Mouse (Mus musculus) spleen, adult 18-20 months (tissue): ENCODE data around the gene Gm17571.

Experiments used
- DNase-seq, 2 experiments: peaks; one replicate each; pipeline ENCODE4 v3.0.0; 2022; ENCODE audit warnings: mixed read lengths in 2 of 2

Gm17571 gene

DNA sequence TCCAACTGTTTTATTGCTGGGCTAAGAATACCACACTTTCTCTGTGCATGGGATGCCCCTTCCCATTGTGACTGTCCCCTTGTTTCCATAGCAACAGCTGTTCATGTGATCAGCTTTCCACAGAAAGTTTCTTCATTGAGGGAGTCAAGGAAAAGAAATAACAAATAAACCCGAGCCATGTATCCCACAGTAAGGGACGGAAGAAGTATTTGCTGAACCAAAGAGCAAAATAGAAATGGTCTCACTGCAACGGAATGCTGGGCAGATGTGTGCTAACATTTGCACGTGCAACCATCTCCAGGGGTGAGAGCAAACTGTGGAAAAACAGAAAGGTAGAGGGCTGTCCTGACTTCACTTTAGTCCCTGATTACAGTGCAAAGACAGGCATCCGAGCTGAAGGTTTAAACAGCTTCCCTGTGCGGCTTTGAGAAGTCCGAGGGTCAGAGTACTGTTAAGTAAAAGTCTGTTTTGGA lies 8.1 kb upstream of the Gm17571 start:
- no peak for DNase-seq

DNA sequence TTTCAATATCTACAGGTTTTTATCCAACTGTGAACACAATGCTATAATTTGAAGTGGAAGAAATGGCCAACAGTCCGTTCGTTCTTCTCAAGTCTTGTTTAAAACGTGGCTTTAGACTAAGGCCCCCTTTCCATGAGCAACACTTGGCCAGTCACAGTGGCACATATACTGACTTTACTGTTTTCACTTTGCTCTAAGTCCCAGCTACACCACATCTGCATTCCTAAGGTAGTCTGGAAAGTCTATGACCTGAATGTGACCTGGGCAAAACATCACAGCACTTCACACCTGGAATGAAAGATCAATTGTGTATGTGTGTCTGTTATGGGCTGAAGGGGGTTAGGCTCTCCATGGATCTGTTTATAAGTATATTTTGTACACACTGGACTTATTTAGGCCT lies 2.2 kb upstream of the Gm17571 start:
- DNase-seq: no peak

DNA sequence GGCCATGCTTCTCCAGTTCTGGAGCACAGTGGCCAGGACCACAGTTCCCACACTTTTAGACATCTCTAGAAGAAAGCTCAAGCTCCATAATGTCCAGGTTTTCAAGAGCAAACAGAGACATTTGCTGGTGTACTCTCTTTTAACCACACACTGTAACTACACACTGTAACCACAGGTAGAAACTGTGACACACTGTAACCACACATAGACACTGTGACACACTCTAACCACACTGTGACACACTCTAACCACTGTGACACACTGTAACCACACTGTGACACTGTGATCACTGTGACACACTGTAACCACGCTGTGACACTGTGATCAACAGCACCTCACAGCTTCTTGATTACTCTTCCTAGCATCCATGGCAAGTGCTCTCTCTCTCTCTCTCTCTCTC lies 317 bp downstream of the Gm17571 start:
- no peak for DNase-seq

DNA sequence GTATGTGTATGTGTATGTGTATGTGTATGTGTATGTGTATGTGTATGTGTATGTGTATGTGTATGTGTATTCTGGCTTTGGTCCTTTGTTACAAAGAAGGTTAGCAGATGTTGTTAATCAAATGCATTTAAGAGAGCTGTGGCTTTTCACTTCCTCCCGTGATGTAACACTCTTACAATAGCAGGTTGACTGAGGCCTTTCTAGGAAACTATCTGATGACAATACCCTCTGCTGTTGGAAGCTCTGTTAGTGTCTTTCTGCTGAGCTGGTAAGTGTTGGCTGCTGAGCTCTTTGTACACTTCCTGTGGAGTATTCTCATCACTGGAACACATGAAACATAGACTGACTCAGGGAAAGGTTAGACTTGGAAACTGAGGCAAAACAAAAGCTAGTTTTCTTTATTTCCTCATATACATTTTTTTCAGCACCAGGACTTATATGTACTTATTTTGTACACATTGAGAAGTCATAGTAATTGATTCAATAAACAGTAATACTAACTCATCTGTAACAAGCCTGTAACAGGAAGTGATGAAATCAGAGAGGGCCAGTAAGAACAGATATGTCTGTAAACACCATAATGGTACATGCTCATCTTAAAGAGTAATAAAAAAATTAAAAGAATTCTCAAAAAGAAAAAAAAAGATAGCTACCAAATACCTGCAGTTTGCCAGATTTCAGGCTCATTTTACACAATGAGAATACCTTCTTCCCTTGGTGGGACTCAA lies 2.9 kb downstream of the Gm17571 start:
- no peak for DNase-seq

DNA sequence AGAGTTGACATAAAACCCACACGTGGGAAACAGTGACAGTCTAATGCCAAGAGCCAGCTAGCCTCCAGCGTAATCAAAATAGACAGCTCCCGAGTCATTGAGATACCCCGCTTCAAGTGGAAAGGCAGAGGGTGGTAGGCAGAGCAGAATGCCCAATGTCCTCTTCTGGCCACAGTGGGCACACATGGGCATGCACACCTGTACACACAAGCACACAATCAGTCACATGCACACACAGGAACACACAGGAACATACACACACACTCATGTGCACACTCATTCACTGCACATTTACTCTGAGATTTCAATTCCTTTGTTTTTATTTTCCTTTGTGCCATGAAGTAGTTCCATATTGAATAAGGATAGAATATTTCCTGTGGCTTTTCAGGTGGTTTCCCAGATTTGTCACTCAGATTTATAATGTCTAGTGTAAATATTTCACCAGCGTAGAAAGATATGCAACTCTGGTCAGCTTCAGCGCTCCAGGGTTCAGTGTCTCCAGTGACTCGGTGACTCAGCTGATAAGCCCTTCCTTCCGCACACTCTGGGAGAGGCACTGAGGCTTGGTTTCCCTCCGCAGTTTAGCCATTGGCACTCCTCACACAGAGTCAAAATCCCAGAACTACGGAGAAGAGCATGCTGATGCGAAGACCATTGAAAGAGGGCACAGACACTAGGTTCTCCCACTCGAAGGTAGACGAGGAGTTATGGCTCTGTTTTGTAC lies 4.4 kb downstream of the Gm17571 start:
- no peak for DNase-seq

DNA sequence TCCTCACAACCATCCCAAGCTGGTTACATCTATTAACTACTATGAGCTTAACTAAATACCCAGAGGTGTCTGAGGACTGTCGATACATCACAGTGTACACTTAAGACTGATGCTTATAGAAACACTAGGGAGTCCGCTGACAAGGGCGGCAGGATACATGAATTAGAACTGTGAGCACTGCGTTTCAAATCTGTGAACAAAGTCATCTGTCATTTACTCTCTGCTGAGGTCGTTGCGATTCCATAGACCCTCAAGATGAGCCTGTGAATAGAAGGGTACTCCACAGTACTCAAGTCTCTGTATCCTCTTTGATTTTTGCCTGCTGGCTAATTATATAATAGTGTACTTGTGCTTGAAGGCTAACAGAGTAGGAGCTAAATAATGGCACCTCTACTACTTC lies 5.6 kb downstream of the Gm17571 start:
- DNase-seq: no peak

DNA sequence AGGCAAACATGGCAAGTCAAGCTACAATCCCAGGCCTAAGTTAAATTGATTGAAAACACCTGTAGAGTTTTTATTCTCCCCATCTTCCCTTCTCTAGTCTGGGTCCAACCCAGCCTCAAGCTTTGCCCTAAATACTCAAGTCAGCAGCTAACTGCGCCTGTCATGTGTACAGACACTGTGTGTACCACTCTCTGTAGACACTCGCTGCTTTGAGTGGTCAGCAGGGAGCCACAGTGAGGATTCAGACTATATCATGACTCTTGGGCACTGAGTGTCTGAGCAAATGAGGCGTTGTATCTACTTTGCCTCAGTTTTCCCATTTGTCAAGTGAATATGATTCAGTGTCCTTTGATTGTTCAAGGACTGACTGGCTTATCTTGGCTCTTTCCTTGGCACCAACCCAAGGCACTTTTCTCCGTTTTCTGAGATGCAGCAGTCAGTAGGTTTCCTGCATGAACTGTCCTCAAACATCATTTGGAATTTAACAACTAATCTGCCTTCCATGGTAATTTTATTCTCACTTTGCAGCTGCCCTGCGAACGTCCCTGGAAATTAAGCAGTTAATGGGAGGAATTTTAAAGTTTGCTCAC lies 13.0 kb downstream of the Gm17571 start:
- no peak for DNase-seq

DNA sequence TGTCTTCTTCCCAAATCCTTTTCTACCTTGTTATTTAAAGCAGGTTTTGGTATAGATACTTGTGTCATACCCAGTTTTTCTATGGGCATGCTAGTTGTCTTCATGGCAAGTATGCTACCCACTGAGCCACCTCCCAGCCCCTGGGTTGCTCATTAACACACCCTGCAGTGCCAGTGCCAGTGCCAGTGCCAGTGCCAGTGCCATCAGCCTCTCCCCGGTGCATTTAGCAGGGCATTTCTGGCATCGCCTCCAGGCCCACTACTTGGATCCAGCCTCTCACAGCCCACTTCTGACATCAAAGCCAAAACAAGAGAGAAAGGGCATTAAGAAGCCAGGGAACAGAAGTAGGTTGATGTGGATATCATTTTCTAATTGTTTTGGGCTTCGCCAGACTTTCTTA lies 14.9 kb downstream of the Gm17571 start:
- no peak for DNase-seq

DNA sequence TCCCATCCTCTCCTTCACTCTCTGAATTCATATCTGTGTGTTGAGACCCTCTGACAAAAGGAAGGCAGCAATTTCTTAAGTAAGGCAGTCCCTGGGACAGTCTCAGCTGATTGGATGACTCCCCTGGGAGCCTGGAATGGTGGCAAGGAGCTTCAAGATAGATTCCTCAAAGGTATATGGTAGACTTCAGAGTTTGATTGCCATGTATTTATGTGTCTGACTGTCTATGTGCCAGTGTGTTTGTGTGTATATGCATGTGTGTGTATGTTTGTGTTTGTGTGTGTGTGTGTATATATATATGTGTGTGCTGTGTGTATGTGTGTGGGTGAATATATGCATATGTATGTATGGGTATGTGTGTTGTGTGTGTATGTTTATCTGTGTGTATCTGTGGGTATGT lies 15.8 kb downstream of the Gm17571 start:
- no peak for DNase-seq

DNA sequence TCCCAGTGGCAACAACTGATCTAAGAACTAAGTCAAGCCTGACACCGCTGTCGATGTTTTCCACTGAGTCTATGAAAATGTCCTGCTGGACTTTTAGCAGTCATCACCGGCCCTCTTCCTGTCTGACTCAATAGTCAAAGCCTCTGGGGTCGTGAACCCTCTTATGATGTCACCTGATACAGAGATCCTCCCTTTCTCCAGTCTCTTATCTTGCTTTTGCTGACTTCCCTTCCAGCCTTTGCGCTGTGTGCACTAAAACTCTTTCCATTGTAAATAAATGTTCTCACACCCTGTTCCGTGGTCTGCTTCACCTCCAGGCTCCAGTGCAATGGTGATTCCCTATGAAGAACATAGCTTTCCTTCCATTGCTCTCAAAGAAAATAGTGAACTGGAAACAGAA lies 16.3 kb downstream of the Gm17571 start:
- no peak for DNase-seq

DNA sequence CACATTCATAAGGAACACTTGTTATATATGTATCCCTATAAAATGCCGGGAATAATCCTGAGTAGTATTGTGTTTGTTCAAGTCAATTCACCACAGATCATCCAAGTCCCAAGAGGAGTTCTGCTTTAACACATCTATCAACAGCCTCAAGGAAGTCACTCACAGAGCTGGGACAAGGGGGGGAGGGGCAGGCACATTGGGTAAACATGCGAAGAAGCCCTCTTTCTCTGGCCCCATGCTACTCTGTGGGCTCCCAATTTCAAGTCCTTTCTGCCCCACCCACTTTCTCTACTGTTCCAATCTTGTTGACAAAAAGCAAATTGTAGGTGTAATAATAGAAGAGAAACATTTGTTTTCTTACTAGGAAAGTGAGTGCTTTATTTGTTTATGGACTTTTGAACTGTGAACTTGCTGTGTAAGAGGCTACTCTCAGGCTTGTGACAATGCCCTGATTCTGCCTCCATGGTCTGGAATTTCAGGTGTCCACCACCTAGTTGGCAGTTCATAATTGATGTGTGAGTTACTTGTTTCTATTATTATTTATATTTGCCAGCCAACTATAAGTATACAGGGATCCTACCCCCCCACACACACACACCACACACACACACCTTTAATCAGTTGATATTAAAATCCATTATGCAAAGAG lies 17.0 kb downstream of the Gm17571 start:
- DNase-seq: no peak

DNA sequence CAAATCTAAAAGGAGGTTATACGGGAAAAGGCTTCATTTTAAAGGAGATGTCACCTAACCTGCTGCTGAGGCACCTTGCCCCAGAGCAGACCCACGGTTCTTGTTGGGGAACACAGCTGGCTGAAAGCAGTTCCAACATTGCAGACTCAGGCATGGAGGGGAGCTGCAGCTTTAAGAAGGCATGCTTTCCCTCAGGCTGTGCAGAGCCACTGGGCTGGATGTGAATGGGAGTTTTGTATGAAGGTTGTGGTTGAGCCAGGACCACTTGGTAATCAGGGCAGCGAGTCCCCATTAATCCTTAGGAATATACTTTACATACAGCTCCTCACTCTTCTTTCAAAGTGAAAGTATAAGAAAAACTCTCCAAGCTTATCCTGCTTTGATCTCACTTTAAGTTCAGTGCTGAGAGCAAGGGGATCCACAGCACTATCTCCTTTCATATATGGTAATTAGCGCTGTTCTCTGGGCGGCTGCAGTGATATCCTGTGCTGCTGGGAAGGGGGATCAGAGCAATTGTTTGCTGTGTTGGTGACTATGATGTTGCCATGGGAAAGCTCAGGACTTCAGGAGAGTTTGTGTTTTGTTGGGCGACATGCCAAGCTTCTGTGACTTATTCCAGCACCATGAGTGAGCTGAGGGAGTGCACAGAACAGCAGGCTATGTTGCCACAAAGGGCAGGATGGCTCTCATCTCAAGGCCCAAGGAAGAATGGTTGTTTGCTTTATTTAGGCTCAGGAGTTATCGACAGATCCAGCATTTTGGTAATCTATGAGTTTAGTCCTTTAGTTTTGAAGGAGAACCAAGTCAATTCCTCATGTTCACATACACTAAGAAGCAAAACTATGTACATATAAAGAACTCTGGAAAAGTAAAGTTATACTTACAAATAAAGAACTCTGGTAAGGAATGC lies 21.3 kb downstream of the Gm17571 start:
- no peak for DNase-seq

DNA sequence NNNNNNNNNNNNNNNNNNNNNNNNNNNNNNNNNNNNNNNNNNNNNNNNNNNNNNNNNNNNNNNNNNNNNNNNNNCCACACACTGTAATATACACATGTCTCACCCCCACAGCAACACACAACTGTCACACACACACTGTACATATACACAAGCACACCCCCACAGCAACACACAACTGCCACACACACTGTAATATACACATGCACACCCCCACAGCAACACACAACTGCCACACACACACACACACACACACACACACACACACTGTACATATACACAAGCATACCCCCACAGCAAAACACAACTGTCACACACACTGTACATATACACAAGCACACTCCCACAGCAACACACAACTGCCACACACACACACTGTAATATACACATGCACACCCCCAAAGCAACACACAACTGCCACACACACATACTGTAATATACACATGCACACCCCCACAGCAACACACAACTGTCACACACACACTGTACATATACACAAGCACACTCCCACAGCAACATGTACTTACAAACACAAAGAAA lies 32.3 kb downstream of the Gm17571 start:
- no peak for DNase-seq
